Mouse (Mus musculus): ENCODE measurements at regions not wholly inside any gene's neighbourhood (a gene's known extent, or its start where the extent isn't known, plus 50 kb on each side); places are given as distances from the start of the nearest gene placed in this dataset.

DNA sequence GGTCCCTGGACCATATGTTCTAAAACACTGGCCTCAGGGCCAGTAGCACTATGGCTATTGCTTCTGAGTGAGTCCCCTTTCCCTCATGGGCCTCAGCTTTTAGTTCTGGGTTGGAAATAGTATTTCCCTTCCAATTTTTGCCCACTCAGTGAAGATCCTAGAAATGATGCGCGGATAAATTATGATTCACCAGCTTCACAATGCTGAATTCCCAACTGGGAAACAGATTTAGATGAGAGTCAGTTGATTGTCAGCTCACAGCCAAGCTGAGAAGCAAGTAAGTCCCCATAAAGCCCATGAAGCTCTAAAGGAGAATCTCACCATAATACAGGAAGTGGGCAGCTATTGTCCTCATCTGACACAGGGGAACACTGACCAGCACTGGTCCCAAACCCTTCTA, 77.6 kb upstream of the Nanos1 start:
- H3K27me3 ChIP-seq (replicated peaks), result no peaks in the 10 kb centered on the region
- in situ Hi-C loops (cut with MboI; ENCODE audit: low pct_ligation_motif_present, low pct_unique_long_range_greater_than_20kb, low sequenced_read_pairs), result no loop called here

DNA sequence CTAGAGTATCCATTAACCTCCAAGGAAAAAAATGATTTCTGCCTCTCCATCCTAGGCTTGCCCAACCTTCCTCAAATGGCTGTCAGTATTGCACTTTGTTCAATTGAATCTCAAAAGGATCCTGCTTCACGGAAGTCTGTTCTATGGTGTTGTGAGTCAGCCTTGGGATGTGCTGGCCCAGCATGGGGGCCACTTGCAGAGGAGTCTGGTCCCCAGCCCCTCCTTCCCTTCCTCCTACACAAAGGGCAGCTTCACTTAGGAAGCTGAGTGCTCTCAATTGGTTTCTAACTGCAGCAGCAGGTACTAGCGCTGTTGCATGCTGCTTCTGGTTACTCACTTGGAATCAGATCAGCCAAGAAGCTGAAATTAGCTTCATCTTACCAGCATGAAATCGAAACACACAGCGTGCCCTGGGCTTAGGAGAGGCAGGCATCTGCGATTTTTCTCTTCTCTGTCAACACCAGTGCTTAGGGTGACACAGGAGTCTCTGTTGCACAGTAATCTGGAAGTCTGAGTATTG, 80.8 kb upstream of the Nanos1 start:
- H3K27ac ChIP-seq (ENCODE audit: insufficient read depth, low read depth), result no peak overlapping the region
- in situ Hi-C loops (cut with MboI; ENCODE audit: low pct_ligation_motif_present, low pct_unique_long_range_greater_than_20kb, low sequenced_read_pairs), result no loop called here
- H3K4me3 ChIP-seq (replicated peaks in 1 of 3; ENCODE audit: low read depth in 2 of 3, low read length in 2 of 3, poor library complexity in 1 of 3), result no peak overlapping the region
- H3K79me2 ChIP-seq (replicated peaks; ENCODE audit: control insufficient read depth, extremely low read depth, insufficient read depth, poor library complexity, severe bottlenecking), result no peaks in the 10 kb centered on the region
- no peak for DNase-seq (ENCODE audit: extremely low read depth)
- peaks cover 0 to 23% of the 10 kb centered on the region in 2 experiments; a peak in 2 of 4 replicates for H3K4me1 ChIP-seq (ENCODE audit: control insufficient read depth in 1 of 2, insufficient read depth in 2 of 2)
- H3K9ac ChIP-seq (ENCODE audit: insufficient read depth, low read depth), result no peak overlapping the region
- H3K9me3 ChIP-seq (replicated peaks; ENCODE audit: low read length), result peaks cover 2% of the 10 kb centered on the region
- no peaks in the 10 kb centered on the region for H3K36me3 ChIP-seq (replicated peaks in 1 of 2; ENCODE audit: control insufficient read depth in 1 of 2, insufficient read depth in 1 of 2, low read length in 1 of 2)
- TF ChIP-seq ZNF384 (IDR thresholded peaks at IDR 0.05; ENCODE audit: low read depth, low read length) (no peak), SIN3A (IDR thresholded peaks at IDR 0.05; ENCODE audit: low read length) (no peak), MAX (IDR thresholded peaks at IDR 0.05; ENCODE audit: low read length) (no peak), ETS1 (conservative IDR thresholded peaks at IDR 0.05; ENCODE audit: low read depth, low read length) (no peak), RCOR1 (conservative IDR thresholded peaks at IDR 0.05; ENCODE audit: low read depth, low read length) (no peak), PAX5 (IDR thresholded peaks at IDR 0.05; ENCODE audit: low read length) (no peak), CTCF (conservative IDR thresholded peaks at IDR 0.05 in 1 of 2, IDR thresholded peaks at IDR 0.05 in 1 of 2; ENCODE audit: low read depth in 2 of 2, low read length in 2 of 2) (no peak)
- H3K27me3 ChIP-seq (replicated peaks), result no peaks in the 10 kb centered on the region
- no peak overlapping the region for H3K4me2 ChIP-seq (ENCODE audit: insufficient read depth, low read depth, poor library complexity, severe bottlenecking)
- dilution Hi-C loops (cut with MboI; ENCODE audit: extremely low pct_ligation_motif_present, extremely low pct_unique_long_range_greater_than_20kb, low sequenced_read_pairs), result no loop called here

More for the DNA sequence above, 77.6 kb upstream of the Nanos1 start:
- Histone ChIP-seq H3K4me3 (replicated peaks in 1 of 3; ENCODE audit: low read depth in 2 of 3, low read length in 2 of 3, poor library complexity in 1 of 3) (no peak overlapping the region), H3K27ac (ENCODE audit: insufficient read depth, low read depth) (no peak overlapping the region), H3K79me2 (replicated peaks; ENCODE audit: control insufficient read depth, extremely low read depth, insufficient read depth, poor library complexity, severe bottlenecking) (no peaks in the 10 kb centered on the region), H3K9me3 (replicated peaks; ENCODE audit: low read length) (peaks cover 2% of the 10 kb centered on the region), H3K4me1 (ENCODE audit: control insufficient read depth in 1 of 2, insufficient read depth in 2 of 2) (peaks cover 8 to 54% of the 10 kb centered on the region in 2 experiments), H3K4me2 (ENCODE audit: insufficient read depth, low read depth, poor library complexity, severe bottlenecking) (no peak overlapping the region), H3K9ac (ENCODE audit: insufficient read depth, low read depth) (no peak overlapping the region), H3K36me3 (replicated peaks in 1 of 2; ENCODE audit: control insufficient read depth in 1 of 2, insufficient read depth in 1 of 2, low read length in 1 of 2) (no peaks in the 10 kb centered on the region)
- DNase-seq (ENCODE audit: extremely low read depth), result no peak
- TF ChIP-seq KAT2A (IDR thresholded peaks at IDR 0.05; ENCODE audit: insufficient replicate concordance, low read length), result no peak
- no peak for TF ChIP-seq IRF4 (IDR thresholded peaks at IDR 0.05; ENCODE audit: low read depth, low read length)
- no peak for TF ChIP-seq MAZ (IDR thresholded peaks at IDR 0.05; ENCODE audit: low read depth, low read length)
- TF ChIP-seq SIN3A (IDR thresholded peaks at IDR 0.05; ENCODE audit: low read length), result no peak
- no peak for TF ChIP-seq RAD21 (IDR thresholded peaks at IDR 0.05; ENCODE audit: low read depth, low read length)
- no peak for TF ChIP-seq GABPA (IDR thresholded peaks at IDR 0.05; ENCODE audit: insufficient replicate concordance, low read depth, low read length)
- TF ChIP-seq TCF12 (IDR thresholded peaks at IDR 0.05; ENCODE audit: low read depth, low read length), result no peak
- TF ChIP-seq JUN (IDR thresholded peaks at IDR 0.05; ENCODE audit: insufficient read depth, low read depth, low read length), result no peak
- TF ChIP-seq POLR2A (IDR thresholded peaks at IDR 0.05; ENCODE audit: low read depth, low read length), result no peak
- TF ChIP-seq HCFC1 (IDR thresholded peaks at IDR 0.05; ENCODE audit: low read depth, low read length), result no peak
- no peak for TF ChIP-seq ZC3H11A (IDR thresholded peaks at IDR 0.05; ENCODE audit: low read depth, low read length)
- TF ChIP-seq ETS1 (conservative IDR thresholded peaks at IDR 0.05; ENCODE audit: low read depth, low read length), result no peak
- TF ChIP-seq ZKSCAN1 (IDR thresholded peaks at IDR 0.05; ENCODE audit: borderline replicate concordance, low read depth, low read length), result no peak
- TF ChIP-seq E2F4 (IDR thresholded peaks at IDR 0.05; ENCODE audit: insufficient replicate concordance, low read depth, low read length), result no peak
- no peak for TF ChIP-seq MAFK (IDR thresholded peaks at IDR 0.05; ENCODE audit: insufficient replicate concordance, low read length)
- TF ChIP-seq ZNF384 (IDR thresholded peaks at IDR 0.05; ENCODE audit: low read depth, low read length), result no peak
- TF ChIP-seq PAX5 (IDR thresholded peaks at IDR 0.05; ENCODE audit: low read length), result no peak
- no peak for TF ChIP-seq ZMIZ1 (IDR thresholded peaks at IDR 0.05; ENCODE audit: low read depth, low read length)
- no peak for TF ChIP-seq BHLHE40 (IDR thresholded peaks at IDR 0.05; ENCODE audit: low read depth, low read length)
- dilution Hi-C loops (cut with MboI; ENCODE audit: extremely low pct_ligation_motif_present, extremely low pct_unique_long_range_greater_than_20kb, low sequenced_read_pairs), result no loop called here
